Comparison of ENCODE assay signal across 16 mouse cellular contexts in the genomic region with DNA sequence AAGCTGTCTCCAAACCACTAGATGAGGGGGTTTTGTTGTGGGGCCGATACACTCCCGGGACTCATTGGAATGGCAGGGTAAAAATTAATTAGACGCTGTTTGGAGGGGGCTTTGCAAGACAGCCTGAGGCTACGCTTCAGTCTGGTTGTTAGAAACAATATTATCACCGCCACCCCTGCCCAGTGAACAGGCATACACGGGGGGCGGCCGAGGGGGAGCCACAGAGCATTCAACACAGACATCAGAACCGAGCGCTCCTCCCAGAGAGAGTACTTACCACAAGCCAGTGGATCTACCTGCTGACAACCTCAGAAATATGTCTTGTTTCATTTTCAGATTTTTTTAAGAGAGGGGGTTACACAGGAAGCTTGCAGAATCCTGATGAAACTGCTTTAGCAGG.
DNase-seq lines count a peak whose midpoint lies in the region; ATAC-seq lines count a peak whose summit lies in the region.
"Had no signal": no experiment of that assay in that cellular context is flagged by ENCODE, and none has a peak within 500 bp of the region (broad histone marks: within the 10 kb centered on the region; RNA-seq: fewer than 3 reads in every experiment).

No protein-coding gene starts in this region.

- DNase-seq in hindbrain, embryonic 11.5 days (ENCODE audit: low spot score): no peak
- peak; percentile 40 for DNase-seq in limb, embryonic 10.5 days (ENCODE audit: low spot score)
- DNase-seq in c-Kit-positive CD71-positive TER-119-positive erythroid progenitor cells, embryonic 14.5 days (ENCODE audit: low spot score): no peak
- DNase-seq in spleen, postnatal 10 days (ENCODE audit: low spot score in 2 of 2): no peak
- DNase-seq: cerebellum, adult 18-20 months; kidney, adult 8-10 months; left cerebral cortex, postnatal 4 days; lung, adult 18-20 months; lung, postnatal 36 days; thymus, postnatal 14 days had no signal

- 52% methylated on average over 10 of the region's 10 CpGs for WGBS in hindbrain, embryonic 12.5 days
- 54% methylated on average over 10 of the region's 10 CpGs for WGBS in hindbrain, embryonic 11.5 days
- 40% methylated on average over 10 of the region's 10 CpGs for WGBS in embryonic facial prominence, embryonic 12.5 days
- WGBS in limb, embryonic 10.5 days: 61% methylated on average over 10 of the region's 10 CpGs
- 45% methylated on average over 10 of the region's 10 CpGs for WGBS in midbrain, embryonic 16.5 days

- H3K4me1 ChIP-seq in hindbrain, embryonic 12.5 days: peaks cover 12% of the 10 kb centered on the region
- H3K4me1 ChIP-seq in hindbrain, embryonic 11.5 days (replicated peaks; ENCODE audit: control insufficient read depth, insufficient read depth, low read length): no peaks in the 10 kb centered on the region; the same call in 1 of the 2 replicates
- peaks cover 20% of the 10 kb centered on the region for H3K4me1 ChIP-seq in embryonic facial prominence, embryonic 12.5 days
- H3K4me1 ChIP-seq in limb, embryonic 10.5 days: peaks cover 29% of the 10 kb centered on the region
- peaks cover 5% of the 10 kb centered on the region for H3K4me1 ChIP-seq in midbrain, embryonic 16.5 days (ENCODE audit: control insufficient read depth, insufficient read depth, low read length)
- H3K4me1 ChIP-seq: heart, embryonic 15.5 days had no signal

- H3K36me3 ChIP-seq in hindbrain, embryonic 12.5 days: no peaks in the 10 kb centered on the region
- no peaks in the 10 kb centered on the region for H3K36me3 ChIP-seq in hindbrain, embryonic 11.5 days (ENCODE audit: control insufficient read depth, insufficient read depth, low read length)
- H3K36me3 ChIP-seq in embryonic facial prominence, embryonic 12.5 days: no peaks in the 10 kb centered on the region
- no peaks in the 10 kb centered on the region for H3K36me3 ChIP-seq in limb, embryonic 10.5 days
- no peaks in the 10 kb centered on the region for H3K36me3 ChIP-seq in midbrain, embryonic 16.5 days (ENCODE audit: control insufficient read depth, insufficient read depth, low read length)
- H3K36me3 ChIP-seq: heart, embryonic 15.5 days; hindbrain, embryonic 15.5 days had no signal

- H3K9me3 ChIP-seq in hindbrain, embryonic 12.5 days (replicated peaks): no peaks in the 10 kb centered on the region
- H3K9me3 ChIP-seq in hindbrain, embryonic 11.5 days (ENCODE audit: control insufficient read depth, low read length): no peaks in the 10 kb centered on the region
- no peaks in the 10 kb centered on the region for H3K9me3 ChIP-seq in embryonic facial prominence, embryonic 12.5 days
- no peaks in the 10 kb centered on the region for H3K9me3 ChIP-seq in limb, embryonic 10.5 days (replicated peaks)
- H3K9me3 ChIP-seq in midbrain, embryonic 16.5 days (replicated peaks; ENCODE audit: control insufficient read depth, low read length, poor library complexity, severe bottlenecking): no peaks in the 10 kb centered on the region
- H3K9me3 ChIP-seq: heart, embryonic 15.5 days; hindbrain, embryonic 15.5 days had no signal

- peak overlapping the region; percentile 40; the same call in 1 of the 2 replicates for H3K27ac ChIP-seq in hindbrain, embryonic 12.5 days
- H3K27ac ChIP-seq in hindbrain, embryonic 11.5 days (ENCODE audit: low read depth, low read length): no peak overlapping the region
- H3K27ac ChIP-seq in embryonic facial prominence, embryonic 12.5 days: peak overlapping the region; percentile 73; the same call in 1 of the 2 replicates
- H3K27ac ChIP-seq in limb, embryonic 10.5 days: peak overlapping the region; percentile 61
- H3K27ac ChIP-seq in midbrain, embryonic 16.5 days (ENCODE audit: low read length): peak overlapping the region; percentile 14
- H3K27ac ChIP-seq: heart, embryonic 15.5 days; hindbrain, embryonic 15.5 days; stomach, postnatal 0 days had no signal

- H3K4me2 ChIP-seq in hindbrain, embryonic 12.5 days (replicated peaks): no peak overlapping the region
- no peak overlapping the region for H3K4me2 ChIP-seq in hindbrain, embryonic 11.5 days (replicated peaks; ENCODE audit: low read depth, low read length)
- no peak overlapping the region for H3K4me2 ChIP-seq in embryonic facial prominence, embryonic 12.5 days (replicated peaks)
- no peak overlapping the region for H3K4me2 ChIP-seq in midbrain, embryonic 16.5 days (ENCODE audit: low read length)
- H3K4me2 ChIP-seq: heart, embryonic 15.5 days; hindbrain, embryonic 15.5 days had no signal

- H3K9ac ChIP-seq in hindbrain, embryonic 12.5 days: no peak overlapping the region
- H3K9ac ChIP-seq in hindbrain, embryonic 11.5 days (ENCODE audit: low read depth, low read length): no peak overlapping the region
- no peak overlapping the region for H3K9ac ChIP-seq in embryonic facial prominence, embryonic 12.5 days
- H3K9ac ChIP-seq in midbrain, embryonic 16.5 days (ENCODE audit: low read depth, low read length): no peak overlapping the region
- H3K9ac ChIP-seq: heart, embryonic 15.5 days; hindbrain, embryonic 15.5 days had no signal

- no peak overlapping the region for H3K4me3 ChIP-seq in hindbrain, embryonic 12.5 days
- H3K4me3 ChIP-seq in hindbrain, embryonic 11.5 days (ENCODE audit: low read depth, low read length): no peak overlapping the region
- no peak overlapping the region for H3K4me3 ChIP-seq in embryonic facial prominence, embryonic 12.5 days
- no peak overlapping the region for H3K4me3 ChIP-seq in limb, embryonic 10.5 days
- no peak overlapping the region for H3K4me3 ChIP-seq in midbrain, embryonic 16.5 days (ENCODE audit: low read depth, low read length)
- H3K4me3 ChIP-seq: heart, embryonic 15.5 days; hindbrain, embryonic 15.5 days had no signal

- no peak for ATAC-seq in hindbrain, embryonic 12.5 days (ENCODE audit: low FRiP score)
- no peak for ATAC-seq in hindbrain, embryonic 11.5 days (ENCODE audit: low FRiP score)
- no peak for ATAC-seq in embryonic facial prominence, embryonic 12.5 days (ENCODE audit: insufficient number of reproducible peaks, insufficient read depth, low FRiP score, low TSS enrichment)
- ATAC-seq in midbrain, embryonic 16.5 days: peak; percentile 83

- peaks cover 13% of the 10 kb centered on the region for H3K27me3 ChIP-seq in hindbrain, embryonic 12.5 days
- H3K27me3 ChIP-seq in hindbrain, embryonic 11.5 days (ENCODE audit: control insufficient read depth, insufficient read depth, low read length): no peaks in the 10 kb centered on the region; the same call in 1 of the 2 replicates
- no peaks in the 10 kb centered on the region for H3K27me3 ChIP-seq in embryonic facial prominence, embryonic 12.5 days
- peaks cover 23% of the 10 kb centered on the region; the same call in 1 of the 2 replicates for H3K27me3 ChIP-seq in limb, embryonic 10.5 days (ENCODE audit: low read depth, poor library complexity, severe bottlenecking)
- H3K27me3 ChIP-seq in midbrain, embryonic 16.5 days (ENCODE audit: control insufficient read depth, insufficient read depth, low read depth, low read length): no peaks in the 10 kb centered on the region
- H3K27me3 ChIP-seq: heart, embryonic 15.5 days had no signal
